Mouse (Mus musculus) embryonic fibroblast, embryonic 13.5 days (primary cell): ENCODE measurements around the gene Usp16.

Experiments
- CTCF ChIP-seq: IDR thresholded peaks from 2 replicates; pipeline ENCODE4 v1.5.1; 2011; ENCODE audit warnings: mild to moderate bottlenecking, control low read depth, low read length, moderate library complexity, borderline replicate concordance; ENCODE audit not compliant: insufficient read depth
- POLR2A ChIP-seq: IDR thresholded peaks from 2 replicates; pipeline ENCODE4 v1.6.1; 2011; ENCODE audit warnings: low read depth, mild to moderate bottlenecking, control low read depth, low read length, moderate library complexity

- no peak for TF ChIP-seq CTCF
- TF ChIP-seq POLR2A, result no peak
Measured at GRCm38 (mm10) chr16:87499556-87499955, 45.1 kb downstream of the Usp16 start.
